In the genomic region with DNA sequence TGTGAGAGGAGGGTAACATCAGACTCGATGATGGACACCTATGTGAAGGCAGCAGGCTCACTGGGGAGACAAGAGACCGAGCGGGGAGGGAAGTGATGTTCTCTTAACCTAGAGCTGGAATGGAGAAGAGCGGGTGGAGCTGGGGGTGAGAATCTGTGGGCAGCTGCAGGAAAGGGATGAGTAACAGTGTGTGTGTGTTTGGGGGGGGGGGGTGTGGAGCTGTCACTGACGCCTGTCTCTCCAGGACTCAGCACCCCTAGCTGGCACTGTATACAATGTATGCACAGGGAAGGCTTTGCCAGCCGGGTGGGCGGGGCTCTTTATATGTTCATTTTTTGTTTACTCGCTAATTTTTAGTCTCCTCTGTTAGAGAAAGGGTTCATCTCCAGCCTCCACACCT, we compare ENCODE assay signal across 10 mouse cellular contexts. TPM values are rescaled to one million over a fixed set of nuclear protein-coding genes. Genes with fewer than 3 reads are reported as not detected.
"Had no signal": no experiment of that assay in that cellular context is flagged by ENCODE, and none has a peak within 500 bp of the region (broad histone marks: within the 10 kb centered on the region; RNA-seq: fewer than 3 reads in every experiment).

No protein-coding gene starts in this region.

- DNase-seq: kidney, adult 8-10 months; kidney, postnatal 25 days; liver; liver, embryonic 13.5 days; liver, postnatal 0 days; lung, postnatal 14 days; thymus, adult 18-20 months; thymus, postnatal 14 days had no signal

RNA-seq across cellular contexts. Expression of gene Pemt, which starts 42.5 kb away (rescaled TPM):
- total RNA-seq: monocyte, adult 5-6 weeks; neutrophil, adult 5-6 weeks had no signal
